Mouse (Mus musculus): ENCODE measurements around the gene Prrt3.

- no peak for TF ChIP-seq CTCF (IDR thresholded peaks at IDR 0.05; ENCODE audit: low read depth)
- TF ChIP-seq EP300 (IDR thresholded peaks at IDR 0.05; ENCODE audit: low read depth): no peak
Measured at GRCm38 (mm10) chr6:113472061-113472460, 29.7 kb downstream of the Prrt3 start.

Data from liver, postnatal 0 days (tissue).